Mouse (Mus musculus) T-helper 17 cell (primary cell): ENCODE data around the gene Zfp617.

Source experiments
- in situ Hi-C, 2 experiments: fragments of 300-600 bp; cut with MboI, MseI; formaldehyde crosslinking; loops; 1 replicate in 1 of 2; 2 replicates in 1 of 2; pipeline ENCODE4 v1.15.1; 2025; ENCODE audit warnings: high pct_unique_total_duplicates in 2 of 2

Gene Zfp617

GRCm38 (mm10) chr8:71951436-71952161, 43.2 kb downstream of the Zfp617 start:
- in situ Hi-C loops: loop anchor here in 1 of 2 experiments (5.0 kb wide), 1 partner anchor 69 kb away; the partner anchor contains the start of gene Zfp709

GRCm38 (mm10) chr8:71952489-71952888, 44.1 kb downstream of the Zfp617 start:
- in situ Hi-C loops: loop anchor here in 1 of 2 experiments (5.0 kb wide), 1 partner anchor 70 kb away; the partner anchor contains the start of gene Zfp709

- in situ Hi-C loops: loop anchor here in 1 of 2 experiments (5.0 kb wide), 1 partner anchor 71 kb away; the partner anchor contains the start of gene Zfp709
Measured at GRCm38 (mm10) chr8:71952961-71953700, 44.7 kb downstream of the Zfp617 start.

GRCm38 (mm10) chr8:71954666-71955065, 46.2 kb downstream of the Zfp617 start:
- in situ Hi-C loops: loop anchor here in 1 of 2 experiments (5.0 kb wide), 1 partner anchor 72 kb away; the partner anchor contains the start of gene Zfp709

GRCm38 (mm10) chr8:71960483-71960882, 52.0 kb downstream of the Zfp617 start:
- in situ Hi-C loops: no loop called here

- in situ Hi-C loops: no loop called here
Measured at GRCm38 (mm10) chr8:71961796-71962195, 53.4 kb downstream of the Zfp617 start.

GRCm38 (mm10) chr8:71964051-71964450, 55.6 kb downstream of the Zfp617 start:
- in situ Hi-C loops: no loop called here

GRCm38 (mm10) chr8:71965166-71965565, 56.7 kb downstream of the Zfp617 start:
- in situ Hi-C loops: no loop called here

GRCm38 (mm10) chr8:71966411-71966810, 58.0 kb downstream of the Zfp617 start:
- in situ Hi-C loops: no loop called here

- in situ Hi-C loops: no loop called here
Measured at GRCm38 (mm10) chr8:71967261-71967660, 58.8 kb downstream of the Zfp617 start.

- in situ Hi-C loops: no loop called here
Measured at GRCm38 (mm10) chr8:71968100-71968499, 59.7 kb downstream of the Zfp617 start.

GRCm38 (mm10) chr8:71968636-71969035, 60.2 kb downstream of the Zfp617 start:
- in situ Hi-C loops: no loop called here

GRCm38 (mm10) chr8:71971945-71972344, 63.5 kb downstream of the Zfp617 start:
- in situ Hi-C loops: no loop called here

GRCm38 (mm10) chr8:71974211-71974610, 65.8 kb downstream of the Zfp617 start:
- in situ Hi-C loops: no loop called here

GRCm38 (mm10) chr8:71981032-71981431, 72.6 kb downstream of the Zfp617 start:
- in situ Hi-C loops: no loop called here

GRCm38 (mm10) chr8:71981456-71981855, 73.0 kb downstream of the Zfp617 start:
- in situ Hi-C loops: no loop called here
